Mouse (Mus musculus) frontal cortex, postnatal 36 days (tissue): ENCODE results near the gene Cyb5b.

Experiments
- DNase-seq, 2 experiments: peaks; one replicate each; pipeline ENCODE4 v3.0.0; 2022; ENCODE audit warnings: low spot score in 2 of 2

Gene Cyb5b

GRCm38 (mm10) chr8:107130028-107130427 is 20.4 kb upstream of the Cyb5b start:
- no peak for DNase-seq

GRCm38 (mm10) chr8:107132581-107133491 is 17.6 kb upstream of the Cyb5b start:
- no peak for DNase-seq

GRCm38 (mm10) chr8:107133881-107134280 is 16.6 kb upstream of the Cyb5b start:
- no peak for DNase-seq

GRCm38 (mm10) chr8:107136003-107136612 is 14.3 kb upstream of the Cyb5b start:
- no peak for DNase-seq

- no peak for DNase-seq
Observed at GRCm38 (mm10) chr8:107137591-107137990, 12.8 kb upstream of the Cyb5b start.

- no peak for DNase-seq
Observed at GRCm38 (mm10) chr8:107138338-107138737, 12.1 kb upstream of the Cyb5b start.

- DNase-seq, result no peak
Observed at GRCm38 (mm10) chr8:107139704-107140470, 10.6 kb upstream of the Cyb5b start.

- DNase-seq, result no peak
Observed at GRCm38 (mm10) chr8:107142539-107142938, 7.9 kb upstream of the Cyb5b start.

- no peak for DNase-seq
Observed at GRCm38 (mm10) chr8:107143501-107143900, 6.9 kb upstream of the Cyb5b start.

- no peak for DNase-seq
Observed at GRCm38 (mm10) chr8:107146186-107146585, 4.3 kb upstream of the Cyb5b start.

- no peak for DNase-seq
Observed at GRCm38 (mm10) chr8:107148802-107149201, 1.6 kb upstream of the Cyb5b start.

GRCm38 (mm10) chr8:107150057-107150403 is 410 bp upstream of the Cyb5b start:
- no peak for DNase-seq

- no peak for DNase-seq
Observed at GRCm38 (mm10) chr8:107151212-107151920, 926 bp downstream of the Cyb5b start.

- DNase-seq, result no peak
Observed at GRCm38 (mm10) chr8:107153326-107154210, 3.1 kb downstream of the Cyb5b start.

GRCm38 (mm10) chr8:107156816-107157215 is 6.4 kb downstream of the Cyb5b start:
- DNase-seq, result no peak

GRCm38 (mm10) chr8:107157836-107158235 is 7.4 kb downstream of the Cyb5b start:
- DNase-seq, result no peak

- no peak for DNase-seq
Observed at GRCm38 (mm10) chr8:107158890-107159289, 8.4 kb downstream of the Cyb5b start.

- DNase-seq, result no peak
Observed at GRCm38 (mm10) chr8:107164251-107164773, 13.9 kb downstream of the Cyb5b start.

- DNase-seq, result no peak
Observed at GRCm38 (mm10) chr8:107165745-107166144, 15.3 kb downstream of the Cyb5b start.

- DNase-seq, result no peak
Observed at GRCm38 (mm10) chr8:107167848-107168247, 17.4 kb downstream of the Cyb5b start.

- no peak for DNase-seq
Observed at GRCm38 (mm10) chr8:107172152-107172551, 21.7 kb downstream of the Cyb5b start.
